Mouse (Mus musculus): ENCODE data around the gene Syt13.
A peak's percentile ranks its signal among the peaks of the same experiment; 100 is the strongest.

Gene Syt13

GRCm38 (mm10) chr2:92929696-92930095 lies 14.8 kb downstream of the Syt13 start:
- no peak for DNase-seq

GRCm38 (mm10) chr2:92931061-92931460 lies 16.2 kb downstream of the Syt13 start:
- DNase-seq, result no peak

DNA sequence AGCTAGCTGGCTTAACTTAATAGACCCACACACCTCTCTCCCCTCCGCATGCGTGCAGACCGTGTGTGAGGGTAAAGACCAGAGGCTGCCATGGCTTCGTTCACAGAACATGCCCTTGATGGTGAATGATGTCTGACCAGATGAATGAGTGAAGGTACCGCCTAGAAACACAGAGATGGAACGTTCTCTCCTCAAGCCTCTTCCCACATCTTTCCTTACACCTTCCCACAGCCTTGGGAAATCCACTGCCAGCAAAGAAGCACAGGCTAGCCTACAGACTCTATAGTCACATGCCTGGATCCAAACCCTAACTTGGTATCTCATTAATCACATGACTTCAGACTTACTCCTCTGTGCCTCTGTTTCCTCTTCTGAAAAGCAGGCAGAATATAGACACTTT lies 18.5 kb downstream of the Syt13 start:
- DNase-seq, result no peak

- DNase-seq, result peak; percentile 62 to 73
These were observed 19.5 kb downstream of the Syt13 start for GRCm38 (mm10) chr2:92934312-92934982.

GRCm38 (mm10) chr2:92935483-92935882 lies 20.6 kb downstream of the Syt13 start:
- DNase-seq, result peak; percentile 93 to 96

GRCm38 (mm10) chr2:92938063-92938462 lies 23.2 kb downstream of the Syt13 start:
- DNase-seq, result no peak

GRCm38 (mm10) chr2:92938827-92939226 lies 23.9 kb downstream of the Syt13 start:
- peak; percentile 39 to 45 for DNase-seq

DNA sequence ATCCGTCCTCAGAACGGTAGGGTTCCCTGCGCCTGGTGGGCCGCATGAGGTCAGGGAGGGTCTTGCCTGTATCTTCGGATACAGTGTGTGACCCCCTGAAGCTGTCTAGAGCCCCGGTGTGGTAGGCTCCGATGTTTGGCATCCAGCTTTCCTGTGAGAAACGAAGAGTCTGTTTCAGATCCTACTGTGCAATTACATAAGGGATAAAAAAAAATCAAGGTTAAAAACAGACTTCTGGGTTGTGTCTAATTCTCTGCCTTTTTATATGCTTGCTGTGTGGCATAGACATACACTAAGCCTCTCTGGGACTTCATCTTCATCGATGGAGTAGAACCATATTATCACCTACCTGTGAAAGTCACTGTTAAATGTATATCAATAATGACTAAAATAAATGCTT lies 26.1 kb downstream of the Syt13 start:
- DNase-seq, result no peak

- peak; percentile 51 to 62 for DNase-seq
These were observed 26.6 kb downstream of the Syt13 start for GRCm38 (mm10) chr2:92941463-92941862.

DNA sequence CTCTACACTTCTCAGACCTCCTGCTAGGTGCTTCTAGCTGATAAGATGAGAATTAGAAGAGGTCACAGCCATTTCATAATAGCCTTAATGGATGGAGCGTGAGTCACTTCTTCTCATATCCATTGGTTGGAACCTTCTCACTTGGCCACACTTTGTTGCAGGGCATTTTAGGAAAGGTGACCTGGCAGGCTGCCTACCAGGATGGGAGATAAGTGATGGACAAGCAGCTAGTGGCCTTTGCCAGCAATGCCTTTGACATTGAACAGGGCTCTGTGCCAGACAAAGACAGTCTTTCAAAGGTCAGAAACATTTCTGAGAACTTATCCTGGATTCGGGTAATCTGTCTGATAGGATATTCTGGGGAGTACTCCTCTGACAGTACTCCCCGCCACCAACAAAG lies 28.5 kb downstream of the Syt13 start:
- no peak for DNase-seq

GRCm38 (mm10) chr2:92944356-92944755 lies 29.5 kb downstream of the Syt13 start:
- DNase-seq, result no peak

GRCm38 (mm10) chr2:92945125-92945746 lies 30.3 kb downstream of the Syt13 start:
- no peak for DNase-seq

GRCm38 (mm10) chr2:92945824-92946598 lies 31.1 kb downstream of the Syt13 start:
- no peak for DNase-seq

DNA sequence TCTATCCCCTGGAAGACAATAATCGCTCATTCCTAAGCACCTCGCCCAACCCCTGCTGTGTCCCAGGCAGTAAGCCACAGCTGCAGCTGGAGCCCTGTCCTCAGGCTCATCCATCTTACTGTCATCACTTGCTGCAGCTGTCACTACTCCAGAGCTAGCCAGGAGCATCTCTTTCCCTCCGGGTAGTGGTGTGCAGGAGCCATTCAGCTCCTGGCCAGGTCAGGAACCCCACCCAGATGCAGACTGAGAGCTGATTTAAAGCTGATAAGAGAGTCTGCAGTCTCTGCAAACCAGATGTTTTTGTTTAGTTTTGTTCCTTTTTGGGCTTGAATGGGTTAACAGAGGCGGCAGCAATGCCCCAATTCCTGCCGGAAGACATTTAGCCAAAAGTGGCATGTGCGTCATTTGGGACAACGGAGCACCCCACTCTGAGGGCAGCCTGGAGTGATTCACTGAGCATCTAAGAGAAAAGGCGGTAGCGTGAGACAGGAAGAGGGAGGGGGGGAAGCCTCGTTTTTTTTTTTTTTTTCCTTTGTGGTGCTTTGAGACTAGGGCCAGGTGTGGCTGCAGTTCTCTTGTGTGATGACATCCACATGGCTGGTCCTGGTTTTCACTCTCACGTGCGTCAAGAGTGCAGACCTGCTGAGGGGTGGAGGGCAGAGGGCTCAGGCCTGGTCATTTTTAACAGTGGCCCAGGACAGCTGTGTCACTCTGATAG lies 33.2 kb downstream of the Syt13 start:
- no peak for DNase-seq

DNA sequence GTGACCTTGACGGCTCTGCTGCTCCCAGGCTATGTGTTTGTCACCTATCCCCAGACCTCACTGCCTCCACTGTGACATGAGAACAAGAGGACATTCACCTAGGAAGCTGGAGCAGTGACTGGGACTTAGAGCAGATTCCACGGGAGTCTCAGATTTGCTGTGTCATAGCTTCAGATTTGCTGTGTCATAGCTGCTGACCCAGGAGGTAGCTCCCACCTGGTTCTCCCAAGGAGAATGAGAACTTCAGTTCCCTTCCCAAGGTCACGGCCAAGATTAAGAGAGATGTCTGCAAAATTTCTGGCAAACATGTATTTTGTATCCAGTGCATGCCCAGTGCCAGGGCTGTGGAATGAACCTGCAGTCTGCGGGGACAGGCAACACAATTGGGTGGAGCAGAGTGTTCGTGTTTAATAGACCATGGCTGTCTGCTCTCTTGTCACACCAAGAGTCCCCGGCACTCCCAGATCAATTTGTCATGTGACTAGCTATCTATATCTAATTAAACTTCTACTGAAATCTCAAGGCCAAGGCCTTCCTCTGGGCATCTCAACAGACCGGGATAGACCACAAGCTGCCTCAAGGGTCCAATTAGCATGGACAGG lies 33.9 kb downstream of the Syt13 start:
- no peak for DNase-seq

GRCm38 (mm10) chr2:92949518-92949917 lies 34.6 kb downstream of the Syt13 start:
- DNase-seq, result no peak

DNA sequence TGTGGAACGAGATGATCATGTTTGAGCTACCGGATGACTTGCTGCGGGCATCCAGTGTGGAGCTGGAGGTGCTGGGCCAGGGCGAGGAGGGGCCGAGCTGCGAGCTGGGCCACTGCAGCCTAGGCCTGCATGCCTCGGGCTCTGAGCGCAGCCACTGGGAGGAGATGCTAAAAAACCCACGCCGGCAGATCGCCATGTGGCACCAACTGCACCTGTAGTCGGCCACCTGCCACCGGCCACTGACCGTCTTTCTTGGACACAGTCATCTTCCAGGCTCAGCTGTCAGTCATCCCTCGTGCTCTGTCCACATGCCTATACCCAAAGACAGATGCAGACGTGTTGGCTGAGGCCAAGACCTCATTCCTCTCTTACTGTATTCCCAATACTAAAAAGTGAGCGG lies 38.6 kb downstream of the Syt13 start:
- DNase-seq, result peak; percentile 83 to 88

DNA sequence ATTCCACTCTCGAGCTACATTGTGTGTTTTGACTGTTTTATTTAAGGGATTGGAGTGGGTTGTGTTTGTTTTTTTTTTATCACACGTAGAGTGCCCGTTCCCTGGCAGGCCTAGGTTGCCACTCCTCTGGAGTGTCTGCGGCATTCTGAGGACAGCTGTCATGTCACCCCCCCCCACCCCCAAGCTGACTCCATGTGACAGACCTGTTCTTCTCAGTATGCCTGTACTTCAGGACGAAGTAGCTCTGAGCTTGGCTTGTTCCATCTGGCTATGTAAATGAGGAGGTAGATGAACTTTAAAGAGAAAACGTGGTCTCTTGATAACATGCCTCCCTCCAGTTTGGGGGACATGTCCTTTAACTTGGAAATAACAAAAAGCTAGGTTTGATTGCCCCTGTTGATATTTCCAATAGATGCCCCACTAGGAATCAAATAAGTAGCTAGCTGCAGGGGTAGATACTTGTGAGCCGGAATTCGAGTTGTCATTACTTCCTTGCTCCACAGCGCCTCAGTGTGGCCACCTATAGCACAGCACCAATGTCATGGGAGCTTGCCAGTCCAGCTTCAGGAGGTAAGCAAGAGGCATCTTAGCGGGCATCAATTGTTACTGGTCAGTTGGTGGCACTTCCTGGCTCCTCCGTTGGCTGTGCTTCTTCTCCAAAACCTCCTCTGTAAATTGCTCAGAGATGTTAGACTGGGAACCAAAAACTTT lies 39.7 kb downstream of the Syt13 start:
- DNase-seq, result peak; percentile 93 to 94

DNA sequence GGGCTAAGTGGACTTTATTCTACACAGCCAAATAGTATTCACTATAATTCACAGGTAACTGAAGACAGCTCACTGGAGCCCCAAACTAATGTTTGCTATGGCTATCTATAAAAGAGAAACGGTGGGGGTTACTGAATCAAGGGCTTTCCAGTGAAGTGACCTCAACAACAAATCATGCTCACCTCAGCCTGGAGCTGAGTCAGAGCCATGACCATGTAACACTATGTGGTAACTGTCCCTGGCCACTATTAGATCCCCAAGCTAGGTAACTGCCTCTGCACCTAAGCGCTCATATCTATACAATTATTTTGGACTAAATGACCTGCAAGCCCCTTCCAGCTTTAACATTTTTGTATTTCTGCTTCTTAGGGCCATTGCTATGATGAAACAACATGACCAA lies 42.0 kb downstream of the Syt13 start:
- no peak for DNase-seq

- no peak for DNase-seq
These were observed 43.7 kb downstream of the Syt13 start for GRCm38 (mm10) chr2:92958640-92959039.

- no peak for DNase-seq
These were observed 49.4 kb downstream of the Syt13 start for GRCm38 (mm10) chr2:92964345-92964744.

GRCm38 (mm10) chr2:92966257-92966656 lies 51.4 kb downstream of the Syt13 start:
- no peak for DNase-seq
